Mouse (Mus musculus) liver, postnatal 0 days (tissue): ENCODE data around the gene Msl1.

ENCODE experiments used
- CTCF ChIP-seq: sonication (generic); IDR thresholded peaks from 2 replicates; pipeline ENCODE4 v1.5.1; 2016; ENCODE audit warnings: antibody characterized with exemption, low read depth
- EP300 ChIP-seq: IDR thresholded peaks from 2 replicates; pipeline ENCODE4 v1.6.1; 2016; ENCODE audit warnings: antibody characterized with exemption, low read depth, mild to moderate bottlenecking

DNA sequence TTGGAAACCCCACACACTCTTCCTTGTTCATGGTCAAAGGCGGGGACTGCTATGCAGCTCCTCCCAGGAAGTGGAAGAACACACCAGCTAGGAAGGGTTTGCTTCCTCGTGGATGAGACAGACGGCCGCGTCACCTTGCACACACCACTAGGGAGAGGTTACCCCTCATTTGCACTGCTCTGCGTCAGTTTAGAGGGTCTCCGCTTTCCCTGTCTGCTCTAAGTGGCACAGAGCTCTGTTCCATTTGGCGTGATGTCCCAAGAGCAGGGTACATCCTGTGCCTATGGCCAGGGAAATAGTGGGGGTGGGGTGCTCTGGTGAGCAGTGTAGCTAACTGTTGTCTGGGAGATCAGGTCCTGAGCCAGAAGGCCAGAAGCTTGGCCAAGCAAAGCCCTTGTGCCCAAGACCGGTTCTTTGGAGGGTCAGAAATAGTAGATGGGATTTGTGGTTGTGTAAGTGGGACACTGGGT is 41.1 kb upstream of the Msl1 start:
- TF ChIP-seq EP300 (no peak), CTCF (no peak)
